Mouse (Mus musculus) heart, adult 2 months (tissue): ENCODE results near the gene Calm3. TPM values are rescaled to one million over a fixed set of nuclear protein-coding genes. Genes with fewer than 3 reads are reported as not detected.

ENCODE experiments used
- DNase-seq, 2 experiments: peaks; one replicate each; pipeline ENCODE4 v3.0.0; 2021
- H3K27ac ChIP-seq: fragments of 200-600 bp; 2 replicates; pipeline ENCODE4 v1.8.1; 2022
- H3K27me3 ChIP-seq: fragments of 200-500 bp; 2 replicates; pipeline ENCODE4 v1.6.1; 2012; ENCODE audit warnings: mild to moderate bottlenecking, low read length, inconsistent platforms, mixed read lengths; ENCODE audit not compliant: control insufficient read depth, insufficient read depth
- H3K36me3 ChIP-seq: fragments of 200-500 bp; 2 replicates; pipeline ENCODE4 v1.6.1; 2012; ENCODE audit warnings: low read length, inconsistent platforms; ENCODE audit not compliant: control insufficient read depth, insufficient read depth
- H3K4me1 ChIP-seq: fragments of 200-500 bp; 2 replicates; pipeline ENCODE4 v1.6.1; 2011; ENCODE audit warnings: low read length; ENCODE audit not compliant: control insufficient read depth, insufficient read depth
- H3K4me3 ChIP-seq: fragments of 200-600 bp; 2 replicates; pipeline ENCODE4 v1.8.1; 2022
- H3K79me2 ChIP-seq: fragments of 200-500 bp; replicated peaks from 2 replicates; pipeline ENCODE4 v1.6.1; 2012; ENCODE audit warnings: mild to moderate bottlenecking, inconsistent platforms, low read length, moderate library complexity, mixed read lengths; ENCODE audit not compliant: control insufficient read depth, insufficient read depth
- H3K9ac ChIP-seq: fragments of 200-500 bp; 2 replicates; pipeline ENCODE4 v1.6.1; 2012; ENCODE audit warnings: low read depth, mild to moderate bottlenecking, control low read depth, inconsistent platforms, low read length, mixed read lengths
- CTCF ChIP-seq: fragments of 200-600 bp; IDR thresholded peaks from 2 replicates; pipeline ENCODE4 v1.8.1; 2022; ENCODE audit warnings: antibody characterized with exemption, mild to moderate bottlenecking, moderate library complexity
- EP300 ChIP-seq: fragments of 200-500 bp; IDR thresholded peaks from 2 replicates; pipeline ENCODE4 v1.6.1; 2011; ENCODE audit warnings: low read depth, low read length, control low read depth; ENCODE audit not compliant: insufficient read depth
- POLR2A ChIP-seq: fragments of 200-500 bp; IDR thresholded peaks from 2 replicates; pipeline ENCODE4 v1.6.1; 2011; ENCODE audit warnings: mild to moderate bottlenecking, low read depth, low read length, control low read depth; ENCODE audit not compliant: insufficient read depth
- WGBS: fragments of 180-500 bp; shearing (Covaris S2); methylation state at CpG from one replicate; pipeline ENCODE4 v1.1.7; 2018; 5-methylcytosine and 5-hydroxymethylcytosine counted together
- intact Hi-C: fragments of 180-260 bp; cut with DNase I; formaldehyde crosslinking; loops from one replicate; pipeline ENCODE4 v1.15.1; 2025
- polyA plus RNA-seq: library from polyadenylated mRNA; depleted of rRNA; stranded (reverse); fragments of >200 nt; gene quantifications from 2 replicates; pipeline ENCODE4 v1.2.3, GENCODE M21; 2012
- total RNA-seq, 2 experiments: library from RNA; stranded (reverse); gene quantifications; 2 replicates each; pipeline ENCODE4 v1.2.3; 2021

Gene Calm3
- total and polyA plus RNA-seq, 3 experiments, result 163 to 175 (median 168) TPM

DNA sequence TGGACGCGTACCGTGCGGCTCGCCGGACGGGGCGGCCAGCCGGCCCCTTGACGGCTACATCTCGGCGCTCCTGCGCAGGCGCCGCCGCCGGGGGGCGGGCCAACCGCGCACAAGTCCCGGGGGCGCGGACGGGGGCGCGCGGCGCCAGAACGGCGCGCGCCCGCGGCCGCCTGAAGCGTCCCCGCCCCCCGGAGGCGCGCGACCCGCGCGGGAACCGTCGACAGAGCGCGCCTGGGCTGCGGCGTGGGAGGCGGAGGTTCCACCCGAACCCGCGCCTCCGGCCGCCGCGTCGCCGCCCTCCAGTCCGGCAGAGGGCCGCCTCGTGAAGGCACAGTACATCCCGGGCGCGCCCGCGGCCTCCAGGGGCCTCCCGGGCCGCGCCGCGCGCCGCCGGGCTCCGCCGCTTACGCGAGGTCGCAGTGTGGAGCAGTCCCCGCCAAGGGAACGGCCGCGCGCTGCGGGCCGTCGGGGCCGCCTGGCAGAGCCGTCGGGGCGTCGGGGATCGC is 38.6 kb downstream of the Calm3 start:
- 61% methylated on average over 95 of the region's 95 CpGs for WGBS
- Histone ChIP-seq H3K27me3 (no peaks in the 10 kb centered on the region), H3K79me2 (no peaks in the 10 kb centered on the region), H3K9ac (0 out of 2 replicates have a peak overlapping the region, but pooled peaks have one; percentile 28), H3K4me3 (no peak overlapping the region), H3K27ac (no peak overlapping the region), H3K36me3 (no peaks in the 10 kb centered on the region), H3K4me1 (peaks cover 3% of the 10 kb centered on the region)
- DNase-seq, result no peak
- TF ChIP-seq POLR2A, result no peak
- TF ChIP-seq CTCF, result no peak
- intact Hi-C loops, result no loop called here

DNA sequence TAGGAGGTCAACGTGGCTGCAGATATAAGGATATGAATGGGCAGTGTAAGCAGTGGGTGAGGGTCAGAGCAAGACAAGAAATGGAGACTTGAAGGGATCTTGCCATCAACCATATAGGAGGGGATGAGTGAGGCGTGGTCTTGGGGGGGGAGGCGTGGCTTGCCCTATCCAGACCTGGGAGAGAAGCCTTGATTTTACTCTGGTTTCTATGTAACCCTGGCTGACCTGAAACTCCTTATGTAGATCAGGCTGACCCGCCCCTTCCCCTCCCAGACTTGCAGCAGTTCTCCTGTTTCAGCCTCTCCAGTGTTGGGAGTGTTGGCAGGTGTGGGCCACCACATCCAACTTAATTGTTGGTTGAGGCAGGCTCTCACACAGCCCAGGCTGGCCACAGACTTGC is 39.6 kb downstream of the Calm3 start:
- WGBS, result 88% methylated on average over 4 of the region's 4 CpGs

DNA sequence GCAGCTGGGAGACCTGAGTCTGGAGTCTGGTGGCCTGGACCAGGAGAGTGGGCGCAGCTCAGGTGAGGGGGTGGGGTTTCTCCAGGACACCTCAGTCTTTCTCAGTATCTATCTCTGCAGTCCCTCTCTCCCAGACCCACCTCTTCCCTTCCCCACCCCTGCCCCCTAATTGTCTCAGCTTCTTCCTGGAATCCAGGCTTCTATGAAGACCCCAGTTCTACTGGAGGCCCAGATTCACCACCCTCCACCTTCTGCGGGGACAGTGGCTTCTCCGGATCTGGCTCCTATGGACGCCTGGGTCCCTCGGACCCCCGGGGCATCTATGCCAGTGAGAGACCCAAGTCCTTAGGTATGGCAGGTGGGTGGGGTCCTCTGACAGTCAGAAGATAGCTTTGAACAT is 40.8 kb downstream of the Calm3 start:
- no peak overlapping the region for H3K9ac ChIP-seq
- no peaks in the 10 kb centered on the region for H3K79me2 ChIP-seq
- intact Hi-C loops, result no loop called here
- no peak overlapping the region for H3K4me3 ChIP-seq
- H3K36me3 ChIP-seq, result no peaks in the 10 kb centered on the region
- H3K27ac ChIP-seq, result no peak overlapping the region
- 86% methylated on average over 6 of the region's 6 CpGs for WGBS
- DNase-seq, result no peak
- TF ChIP-seq POLR2A (no peak), CTCF (no peak), EP300 (no peak)
- peaks cover 3% of the 10 kb centered on the region for H3K4me1 ChIP-seq
- H3K27me3 ChIP-seq, result no peaks in the 10 kb centered on the region

More for the DNA sequence above, 39.6 kb downstream of the Calm3 start:
- Histone ChIP-seq H3K36me3 (no peaks in the 10 kb centered on the region), H3K4me1 (peaks cover 3% of the 10 kb centered on the region), H3K27ac (no peak overlapping the region), H3K27me3 (no peaks in the 10 kb centered on the region), H3K9ac (no peak overlapping the region), H3K4me3 (no peak overlapping the region), H3K79me2 (no peaks in the 10 kb centered on the region)
- no peak for DNase-seq
- intact Hi-C loops, result no loop called here
- TF ChIP-seq POLR2A (no peak), CTCF (no peak), EP300 (no peak)

DNA sequence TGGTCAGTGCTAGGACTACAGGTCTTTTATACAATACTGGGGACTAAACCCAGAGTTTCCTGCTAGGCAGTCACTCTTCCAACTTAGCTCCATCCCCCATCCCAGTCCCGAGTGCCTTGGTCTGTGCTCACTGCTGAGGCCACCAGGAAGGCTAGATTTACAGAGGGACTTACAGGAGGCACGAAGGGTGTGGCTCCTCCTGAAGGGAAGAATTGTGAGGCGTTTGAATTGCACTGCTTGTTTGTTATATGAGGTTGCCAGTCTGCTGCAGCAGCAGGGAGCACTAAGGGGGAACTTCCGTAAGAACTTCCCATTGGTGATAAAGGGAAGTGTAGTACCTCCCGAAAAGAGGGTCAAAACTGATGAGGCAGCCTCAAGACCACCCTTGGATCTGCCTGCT is 43.3 kb downstream of the Calm3 start:
- Histone ChIP-seq H3K4me3 (no peak overlapping the region), H3K79me2 (no peaks in the 10 kb centered on the region), H3K27ac (peak overlapping the region; percentile 69), H3K9ac (peak overlapping the region; percentile 34), H3K36me3 (no peaks in the 10 kb centered on the region), H3K27me3 (no peaks in the 10 kb centered on the region), H3K4me1 (peaks cover 3% of the 10 kb centered on the region)
- intact Hi-C loops, result no loop called here
- TF ChIP-seq CTCF, result no peak
- TF ChIP-seq POLR2A, result no peak
- TF ChIP-seq EP300, result no peak
- 35% methylated on average over 5 of the region's 5 CpGs for WGBS
- DNase-seq, result no peak

DNA sequence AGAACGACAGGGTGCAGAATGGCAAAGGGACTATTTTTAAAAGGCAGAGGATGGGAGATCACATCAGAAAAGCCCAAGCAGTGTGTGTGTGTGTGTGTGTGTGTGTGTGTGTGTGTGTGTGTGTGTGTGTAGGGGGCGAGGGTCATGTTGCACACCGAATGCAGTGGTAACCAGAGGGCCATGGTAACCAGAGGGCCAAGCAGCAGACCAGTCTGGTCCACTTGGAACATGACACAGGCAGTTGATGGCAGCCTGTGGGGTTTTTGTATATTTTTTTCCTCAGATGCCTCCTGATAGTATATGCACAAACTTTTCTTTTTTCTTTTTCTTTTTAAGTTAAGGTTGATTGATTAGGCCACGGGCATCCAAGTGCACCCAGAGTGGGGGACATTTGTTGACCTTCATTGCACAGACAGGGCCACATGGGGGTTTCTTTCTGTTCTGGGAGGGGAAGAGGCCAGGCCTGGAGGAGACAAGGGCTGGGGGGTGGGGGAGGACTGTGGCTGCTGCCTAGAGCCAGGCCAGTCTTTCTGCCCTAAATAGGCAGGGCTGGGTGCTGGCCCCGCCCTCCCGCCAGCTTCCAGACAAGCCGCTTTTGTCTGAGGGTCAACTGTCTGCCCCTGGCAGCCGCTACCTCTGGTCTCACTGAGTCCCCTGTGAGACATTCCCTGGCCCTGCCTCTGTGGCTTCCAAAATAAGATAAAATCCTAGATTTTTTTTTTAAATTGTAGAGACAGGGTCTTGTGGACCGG is 43.9 kb downstream of the Calm3 start:
- 42% methylated on average over 9 of the region's 9 CpGs for WGBS
- Histone ChIP-seq H3K79me2 (no peaks in the 10 kb centered on the region), H3K27ac (peak overlapping the region; percentile 69), H3K36me3 (no peaks in the 10 kb centered on the region), H3K4me3 (no peak overlapping the region), H3K9ac (no peak overlapping the region), H3K4me1 (peaks cover 3% of the 10 kb centered on the region), H3K27me3 (no peaks in the 10 kb centered on the region)
- intact Hi-C loops, result no loop called here
- DNase-seq, result peak; percentile 54 to 78
- no peak; the same call in 1 of the 2 replicates for TF ChIP-seq POLR2A
- no peak for TF ChIP-seq CTCF
- TF ChIP-seq EP300, result no peak

DNA sequence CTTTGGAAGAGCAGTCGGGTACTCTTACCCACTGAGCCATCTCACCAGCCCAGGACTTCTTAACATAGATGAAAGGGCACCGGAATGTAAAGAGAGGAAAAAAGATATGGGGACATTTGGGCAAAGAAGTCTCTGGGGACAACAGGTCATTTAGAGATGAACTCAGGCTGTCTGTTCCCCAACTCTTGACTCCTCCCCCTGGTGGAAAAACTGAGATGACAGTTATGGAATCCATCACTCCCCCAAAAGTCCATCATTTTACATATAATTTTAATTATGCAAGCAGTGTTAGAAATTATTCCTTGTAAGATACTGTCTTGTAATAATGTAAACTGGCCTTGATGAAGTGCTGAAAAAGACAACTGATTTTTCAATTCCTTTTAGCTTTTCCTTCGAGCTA is 46.2 kb downstream of the Calm3 start:
- Histone ChIP-seq H3K79me2 (no peaks in the 10 kb centered on the region), H3K9ac (no peak overlapping the region), H3K36me3 (no peaks in the 10 kb centered on the region), H3K4me1 (peaks cover 5% of the 10 kb centered on the region), H3K27ac (no peak overlapping the region), H3K27me3 (no peaks in the 10 kb centered on the region), H3K4me3 (no peak overlapping the region)
- DNase-seq, result no peak
- 75% methylated on average over 3 of the region's 3 CpGs for WGBS
- no peak for TF ChIP-seq POLR2A
- peak; percentile 35 for TF ChIP-seq CTCF
- intact Hi-C loops, result no loop called here
